Mouse (Mus musculus): ENCODE measurements around the gene Cd3e.

GRCm38 (mm10) chr9:45018031-45018430 is 8.6 kb upstream of the Cd3e start:
- TF ChIP-seq GATA1 (IDR thresholded peaks at IDR 0.05; ENCODE audit: low read length) (no peak), TAL1 (IDR thresholded peaks at IDR 0.05; ENCODE audit: low read length) (no peak)
